Mouse (Mus musculus) cerebellum, adult 9-10 months (tissue): ENCODE measurements at regions not wholly inside any gene's neighbourhood (a gene's known extent, or its start where the extent isn't known, plus 50 kb on each side); places are given as distances from the start of the nearest gene placed in this dataset.
A peak's percentile ranks its signal among the peaks of the same experiment; 100 is the strongest.

Source experiments
- DNase-seq: peaks from one replicate; pipeline ENCODE4 v3.0.0; 2022

GRCm38 (mm10) chr13:70134544-70134943, 332.3 kb downstream of the Med10 start:
- DNase-seq: no peak

GRCm38 (mm10) chr13:70136209-70136608, 334.0 kb downstream of the Med10 start:
- DNase-seq: no peak

GRCm38 (mm10) chr13:70144461-70144860, 342.3 kb downstream of the Med10 start:
- no peak for DNase-seq

GRCm38 (mm10) chr13:70145466-70145865, 343.3 kb downstream of the Med10 start:
- no peak for DNase-seq

- no peak for DNase-seq
Observed at GRCm38 (mm10) chr13:70149041-70149898, 347.1 kb downstream of the Med10 start.

- DNase-seq: no peak
Observed at GRCm38 (mm10) chr13:70149899-70150184, 347.6 kb downstream of the Med10 start.

GRCm38 (mm10) chr13:70153062-70153461, 350.9 kb downstream of the Med10 start:
- DNase-seq: no peak

GRCm38 (mm10) chr13:70155596-70155995, 353.4 kb downstream of the Med10 start:
- DNase-seq: no peak

GRCm38 (mm10) chr13:70156975-70157588, 354.9 kb downstream of the Med10 start:
- DNase-seq: no peak

GRCm38 (mm10) chr13:70159065-70159464, 356.9 kb downstream of the Med10 start:
- no peak for DNase-seq

GRCm38 (mm10) chr13:70159604-70160003, 357.4 kb downstream of the Med10 start:
- DNase-seq: no peak

- no peak for DNase-seq
Observed at GRCm38 (mm10) chr13:70162115-70162514, 359.9 kb downstream of the Med10 start.

- DNase-seq: no peak
Observed at GRCm38 (mm10) chr13:70165511-70166225, 363.5 kb downstream of the Med10 start.

GRCm38 (mm10) chr13:70167747-70168146, 365.6 kb downstream of the Med10 start:
- no peak for DNase-seq

GRCm38 (mm10) chr13:70168906-70169305, 366.7 kb downstream of the Med10 start:
- DNase-seq: no peak

- no peak for DNase-seq
Observed at GRCm38 (mm10) chr13:70177066-70177465, 374.9 kb downstream of the Med10 start.

GRCm38 (mm10) chr13:70178073-70178491, 375.9 kb downstream of the Med10 start:
- no peak for DNase-seq

GRCm38 (mm10) chr13:70190978-70191377, 388.8 kb downstream of the Med10 start:
- DNase-seq: no peak

- DNase-seq: no peak
Observed at GRCm38 (mm10) chr13:70192101-70193025, 390.2 kb downstream of the Med10 start.

- no peak for DNase-seq
Observed at GRCm38 (mm10) chr13:70193270-70193669, 391.1 kb downstream of the Med10 start.

- DNase-seq: no peak
Observed at GRCm38 (mm10) chr13:70195854-70196253, 393.7 kb downstream of the Med10 start.

- DNase-seq: no peak
Observed at GRCm38 (mm10) chr13:70198638-70199037, 396.4 kb downstream of the Med10 start.

GRCm38 (mm10) chr13:70199087-70199486, 396.9 kb downstream of the Med10 start:
- DNase-seq: peak; percentile 15
